Mouse (Mus musculus): ENCODE data around the gene Pfn1. TPM values are rescaled to one million over a fixed set of nuclear protein-coding genes. Genes with fewer than 3 reads are reported as not detected.
A peak's percentile ranks its signal among the peaks of the same experiment; 100 is the strongest.

The Pfn1 gene
- total and polyA plus RNA-seq, 2 experiments from 2014 or later = 460 to 634 TPM

DNA sequence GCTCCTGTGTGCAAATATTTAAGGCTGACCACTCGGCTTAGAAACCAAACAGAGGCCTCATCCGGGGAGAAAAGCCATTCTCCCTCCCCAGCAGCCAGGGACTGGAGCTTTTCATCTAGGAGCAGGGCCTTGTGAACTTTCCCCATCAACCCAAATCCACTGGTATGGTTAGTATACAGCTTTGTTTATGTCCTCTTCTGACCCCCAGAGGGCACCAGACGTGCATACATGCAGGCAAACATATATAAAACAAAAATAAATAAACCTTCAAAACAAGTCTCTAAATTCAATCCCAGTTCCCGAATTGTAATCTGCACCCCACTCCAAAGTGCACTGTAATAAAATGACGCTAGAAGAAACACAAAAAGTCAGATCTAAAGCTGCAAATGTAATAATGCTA, 24.9 kb downstream of the Pfn1 start:
- 55% methylated on average over 5 of the region's 5 CpGs for WGBS
- H3K9ac ChIP-seq (replicated peaks; ENCODE audit: low read length) = no peak overlapping the region
- no peak for ATAC-seq
- no peaks in the 10 kb centered on the region for H3K9me3 ChIP-seq (ENCODE audit: low read length)
- no peak overlapping the region for H3K4me2 ChIP-seq (ENCODE audit: low read depth, low read length)
- H3K27me3 ChIP-seq (ENCODE audit: insufficient read depth, low read length) = no peaks in the 10 kb centered on the region
- TF ChIP-seq CTCF (IDR thresholded peaks at IDR 0.05; ENCODE audit: low read depth) = peak; percentile 52
- no peak overlapping the region for H3K27ac ChIP-seq
- peak; percentile 23 for DNase-seq (ENCODE audit: low spot score)
- no peak overlapping the region for H3K4me3 ChIP-seq (ENCODE audit: low read length)
- H3K4me1 ChIP-seq (ENCODE audit: insufficient read depth, low read length) = no peaks in the 10 kb centered on the region
- no peaks in the 10 kb centered on the region for H3K36me3 ChIP-seq (ENCODE audit: insufficient read depth, low read length)

DNA sequence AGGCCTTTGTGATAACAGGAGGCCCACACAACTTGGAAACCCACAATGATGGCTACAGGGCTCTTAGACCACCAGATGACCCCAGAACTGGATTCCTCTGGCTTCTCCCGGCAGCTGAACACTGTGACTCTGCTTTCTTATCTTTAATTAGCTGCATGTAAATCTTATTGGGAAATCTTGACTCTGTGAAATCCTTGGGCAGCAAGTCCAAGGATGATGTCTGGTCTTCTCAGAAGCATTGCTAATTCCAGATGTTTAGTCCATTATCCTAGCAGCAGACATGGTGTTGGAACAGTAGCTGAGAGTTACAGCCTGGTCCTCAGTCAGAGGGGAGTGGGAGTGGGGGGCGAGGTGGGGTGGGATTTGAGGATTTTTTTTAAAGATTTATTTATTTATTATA, 26.0 kb downstream of the Pfn1 start:
- Histone ChIP-seq H3K4me1 (ENCODE audit: insufficient read depth, low read length) (no peaks in the 10 kb centered on the region), H3K27ac (no peak overlapping the region), H3K4me2 (ENCODE audit: low read depth, low read length) (no peak overlapping the region), H3K4me3 (ENCODE audit: low read length) (no peak overlapping the region), H3K9me3 (ENCODE audit: low read length) (no peaks in the 10 kb centered on the region), H3K36me3 (ENCODE audit: insufficient read depth, low read length) (no peaks in the 10 kb centered on the region), H3K9ac (replicated peaks; ENCODE audit: low read length) (no peak overlapping the region), H3K27me3 (ENCODE audit: insufficient read depth, low read length) (no peaks in the 10 kb centered on the region)
- TF ChIP-seq CTCF (IDR thresholded peaks at IDR 0.05; ENCODE audit: low read depth) = no peak
- DNase-seq (ENCODE audit: low spot score) = no peak
- ATAC-seq = no peak
- WGBS = 76% methylated on average over 2 of the region's 2 CpGs

DNA sequence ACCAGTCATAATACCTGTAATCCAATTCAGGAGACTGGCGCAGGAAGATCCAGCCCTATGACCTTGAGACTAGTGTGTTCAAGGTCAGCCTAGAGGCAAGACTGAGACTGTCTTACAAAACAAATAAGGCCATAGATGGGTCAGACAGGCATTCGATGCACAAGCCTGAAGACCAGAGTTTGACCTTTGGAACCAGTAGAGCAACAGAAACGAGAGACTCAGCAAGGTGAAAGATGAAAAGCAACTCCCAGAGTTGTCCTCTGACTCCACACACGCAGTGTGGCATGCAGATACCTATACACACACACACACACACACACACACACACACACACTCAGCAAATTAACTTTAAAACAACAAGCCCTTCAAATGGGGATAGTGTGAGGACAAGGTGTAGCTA, 27.6 kb downstream of the Pfn1 start:
- no peak for TF ChIP-seq CTCF (IDR thresholded peaks at IDR 0.05; ENCODE audit: low read depth)
- Histone ChIP-seq H3K9ac (replicated peaks; ENCODE audit: low read length) (no peak overlapping the region), H3K4me2 (ENCODE audit: low read depth, low read length) (no peak overlapping the region)

DNA sequence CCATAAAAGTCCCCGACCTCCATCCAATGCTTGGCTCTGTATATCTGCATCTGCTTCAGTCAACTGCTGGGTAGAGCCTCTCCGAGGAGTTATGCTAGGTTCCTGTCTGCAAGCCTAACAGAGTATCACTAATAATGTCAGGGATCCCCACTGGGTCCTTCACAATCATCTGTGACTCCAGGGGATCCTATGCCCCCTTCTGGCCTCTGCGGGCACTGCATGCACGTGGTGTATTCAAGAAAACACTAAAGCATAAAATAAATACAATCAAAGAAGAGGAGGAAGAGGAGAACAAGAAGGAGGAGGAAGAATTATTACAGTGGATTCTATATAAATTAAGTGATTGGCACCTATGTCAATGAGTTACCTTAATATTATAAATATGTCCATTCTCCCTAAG, 29.0 kb downstream of the Pfn1 start:
- Histone ChIP-seq H3K36me3 (ENCODE audit: insufficient read depth, low read length) (no peaks in the 10 kb centered on the region), H3K9me3 (ENCODE audit: low read length) (no peaks in the 10 kb centered on the region), H3K9ac (replicated peaks; ENCODE audit: low read length) (no peak overlapping the region), H3K27ac (no peak overlapping the region), H3K4me3 (ENCODE audit: low read length) (no peak overlapping the region), H3K4me1 (ENCODE audit: insufficient read depth, low read length) (no peaks in the 10 kb centered on the region), H3K27me3 (ENCODE audit: insufficient read depth, low read length) (no peaks in the 10 kb centered on the region), H3K4me2 (ENCODE audit: low read depth, low read length) (no peak overlapping the region)
- DNase-seq (ENCODE audit: low spot score) (peak; percentile 60), ATAC-seq (no peak)
- 38% methylated on average over 4 of the region's 4 CpGs for WGBS
- TF ChIP-seq CTCF (IDR thresholded peaks at IDR 0.05; ENCODE audit: low read depth) = peak; percentile 73

More for the DNA sequence above, 27.6 kb downstream of the Pfn1 start:
- DNase-seq (ENCODE audit: low spot score) = no peak
- no peak overlapping the region for H3K4me3 ChIP-seq (ENCODE audit: low read length)
- no peak overlapping the region for H3K27ac ChIP-seq
- WGBS = 74% methylated on average over 4 of the region's 4 CpGs
- ATAC-seq = no peak
- H3K9me3 ChIP-seq (ENCODE audit: low read length) = no peaks in the 10 kb centered on the region
- H3K27me3 ChIP-seq (ENCODE audit: insufficient read depth, low read length) = no peaks in the 10 kb centered on the region
- H3K4me1 ChIP-seq (ENCODE audit: insufficient read depth, low read length) = no peaks in the 10 kb centered on the region
- H3K36me3 ChIP-seq (ENCODE audit: insufficient read depth, low read length) = no peaks in the 10 kb centered on the region

DNA sequence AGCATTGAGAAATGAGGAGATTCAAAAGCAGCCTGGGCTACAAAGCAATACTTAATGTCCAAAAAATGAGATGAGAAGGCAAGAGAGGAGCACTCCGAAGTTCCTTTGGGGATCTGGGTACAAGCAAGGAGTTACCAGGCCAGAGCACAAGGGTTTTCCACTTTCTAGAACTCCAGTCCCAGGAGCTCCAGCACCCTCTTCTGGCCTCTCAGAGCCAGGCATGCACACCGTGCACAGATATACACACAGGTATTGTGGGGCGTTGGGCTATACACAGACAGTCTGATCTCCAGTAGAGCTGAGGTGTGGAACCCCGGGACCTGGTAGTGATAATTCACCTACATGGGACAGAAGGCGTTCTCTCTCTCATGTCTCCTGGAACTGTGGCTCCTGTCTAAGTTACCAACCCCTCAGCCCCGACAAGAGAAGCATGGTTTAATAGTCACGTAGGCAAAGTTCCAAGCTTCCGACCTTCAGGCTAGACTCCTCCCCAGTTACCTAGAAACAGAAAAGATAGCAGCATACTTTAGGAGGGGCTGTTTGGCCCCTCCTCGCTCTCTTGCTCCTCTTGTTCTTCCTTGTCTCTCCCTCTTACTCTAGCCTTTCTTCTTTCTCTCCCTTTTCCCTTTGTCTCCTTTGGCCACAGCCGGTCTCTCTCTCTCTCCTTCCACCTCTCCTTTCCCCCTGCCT, 31.2 kb downstream of the Pfn1 start:
- WGBS = 79% methylated on average over 10 of the region's 10 CpGs
- Histone ChIP-seq H3K36me3 (ENCODE audit: insufficient read depth, low read length) (no peaks in the 10 kb centered on the region), H3K9me3 (ENCODE audit: low read length) (no peaks in the 10 kb centered on the region), H3K4me1 (ENCODE audit: insufficient read depth, low read length) (no peaks in the 10 kb centered on the region), H3K4me2 (ENCODE audit: low read depth, low read length) (no peak overlapping the region), H3K4me3 (ENCODE audit: low read length) (no peak overlapping the region), H3K27me3 (ENCODE audit: insufficient read depth, low read length) (no peaks in the 10 kb centered on the region), H3K9ac (replicated peaks; ENCODE audit: low read length) (no peak overlapping the region), H3K27ac (no peak overlapping the region)
- peak; percentile 35 for TF ChIP-seq CTCF (IDR thresholded peaks at IDR 0.05; ENCODE audit: low read depth)
- no peak for DNase-seq (ENCODE audit: low spot score)
- no peak for ATAC-seq

DNA sequence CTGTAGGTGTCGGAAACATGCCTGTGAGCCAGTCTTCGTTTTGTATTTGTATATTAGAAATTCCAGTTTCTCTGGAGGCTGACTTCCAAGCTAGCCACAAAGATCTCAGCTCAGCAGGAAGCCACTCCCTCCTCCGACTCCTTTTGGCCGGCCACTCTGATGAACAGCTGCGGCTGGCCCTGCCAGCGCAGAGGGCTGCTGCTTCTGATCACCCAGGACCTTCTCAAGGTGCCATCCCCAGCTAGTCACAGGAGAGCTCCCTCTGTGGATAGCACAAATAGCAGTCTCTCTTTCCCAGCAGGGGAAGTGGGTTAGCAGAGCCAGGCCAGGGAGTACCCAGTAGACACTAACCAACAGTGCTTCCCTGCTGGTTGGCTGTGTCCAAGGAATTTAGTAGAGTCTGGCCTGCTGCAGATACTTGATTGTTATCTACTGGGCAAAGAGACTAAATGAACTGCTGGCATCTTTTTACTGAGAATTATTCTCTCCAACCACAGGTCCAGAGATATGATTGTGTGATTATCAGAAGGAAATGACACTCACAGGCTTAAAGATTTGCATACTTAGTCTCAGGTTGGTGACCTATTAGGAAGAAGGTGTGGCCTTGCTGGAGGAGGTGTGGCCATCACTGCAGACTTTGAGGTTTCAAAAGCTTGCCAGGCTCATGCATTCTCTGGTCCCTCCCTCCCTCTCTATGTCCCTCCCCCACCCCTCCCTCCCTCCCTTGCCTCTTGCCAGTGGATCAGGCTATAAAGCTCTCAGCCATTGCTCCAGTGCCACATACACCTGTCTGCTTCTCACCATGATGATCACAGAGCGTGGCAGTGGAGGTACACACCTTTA, 32.3 kb downstream of the Pfn1 start:
- Histone ChIP-seq H3K9ac (replicated peaks; ENCODE audit: low read length) (no peak overlapping the region), H3K4me1 (ENCODE audit: insufficient read depth, low read length) (no peaks in the 10 kb centered on the region), H3K4me3 (ENCODE audit: low read length) (no peak overlapping the region), H3K36me3 (ENCODE audit: insufficient read depth, low read length) (no peaks in the 10 kb centered on the region), H3K27me3 (ENCODE audit: insufficient read depth, low read length) (no peaks in the 10 kb centered on the region), H3K4me2 (ENCODE audit: low read depth, low read length) (no peak overlapping the region), H3K9me3 (ENCODE audit: low read length) (no peaks in the 10 kb centered on the region), H3K27ac (no peak overlapping the region)
- TF ChIP-seq CTCF (IDR thresholded peaks at IDR 0.05; ENCODE audit: low read depth) = no peak
- 34% methylated on average over 7 of the region's 7 CpGs for WGBS
- ATAC-seq = no peak
- DNase-seq (ENCODE audit: low spot score) = no peak

DNA sequence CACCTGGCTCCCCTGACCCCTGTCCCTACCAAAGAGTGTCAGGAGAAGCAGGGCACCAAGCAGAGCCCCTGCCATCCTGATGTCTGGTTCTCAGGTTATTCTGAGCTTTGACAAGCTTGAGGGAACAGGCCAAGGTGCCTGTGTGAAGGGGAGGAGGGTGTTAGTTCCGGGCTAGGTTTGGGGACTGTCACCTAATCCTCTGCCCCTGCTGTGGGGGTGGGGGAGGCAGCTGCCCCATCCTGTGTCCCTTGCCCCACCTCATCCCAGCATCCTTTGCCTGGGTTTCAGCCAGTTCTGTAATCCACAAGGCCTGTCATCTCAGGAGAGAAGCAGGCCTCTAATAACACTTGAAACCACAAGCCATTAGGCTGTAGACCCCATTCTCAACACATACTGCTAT, 35.3 kb downstream of the Pfn1 start, which contains the start of gene Chrne:
Gene Chrne, minus strand, starts transcription at position 116 of the 400 bp plus-strand sequence.
- ATAC-seq (no peak), DNase-seq (ENCODE audit: low spot score) (no peak)
- Histone ChIP-seq H3K4me3 (ENCODE audit: low read length) (no peak within 1 kb of the TSS), H3K4me2 (ENCODE audit: low read depth, low read length) (no peak within 1 kb of the TSS), H3K4me1 (ENCODE audit: insufficient read depth, low read length) (peaks cover 6% of the 10 kb centered on the region), H3K9me3 (ENCODE audit: low read length) (no peaks in the 10 kb centered on the region), H3K27me3 (ENCODE audit: insufficient read depth, low read length) (no peaks in the 10 kb centered on the region), H3K27ac (no peak within 1 kb of the TSS), H3K36me3 (ENCODE audit: insufficient read depth, low read length) (no peaks in the 10 kb centered on the region; the same call in 1 of the 2 replicates), H3K9ac (replicated peaks; ENCODE audit: low read length) (no peak within 1 kb of the TSS)
- 80% methylated on average over 1 of the region's 1 CpGs for WGBS
- TF ChIP-seq CTCF (IDR thresholded peaks at IDR 0.05; ENCODE audit: low read depth) = no peak

Data from hindbrain, postnatal 0 days (tissue).